ENCODE assay signal across 8 mouse cellular contexts in the genomic region with DNA sequence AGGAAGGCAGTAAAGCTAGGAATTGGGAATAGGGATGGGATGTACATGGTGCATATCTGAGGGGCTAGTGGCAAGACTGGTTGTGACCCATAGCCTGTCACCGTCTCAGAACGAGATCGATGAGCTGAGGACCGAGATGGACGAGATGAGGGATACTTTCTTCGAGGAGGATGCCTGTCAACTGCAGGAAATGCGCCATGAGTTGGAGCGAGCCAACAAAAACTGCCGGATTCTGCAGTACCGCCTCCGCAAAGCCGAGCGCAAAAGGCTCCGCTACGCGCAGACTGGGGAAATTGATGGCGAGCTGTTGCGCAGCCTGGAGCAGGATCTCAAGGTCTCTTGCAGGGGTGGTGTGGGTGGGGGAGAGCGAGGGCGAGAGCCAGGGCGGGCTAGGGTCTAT. TPM values are rescaled to one million over a fixed set of nuclear protein-coding genes. Genes with fewer than 3 reads are reported as not detected.
DNase-seq lines count a peak whose midpoint lies in the region; ATAC-seq lines count a peak whose summit lies in the region.

No protein-coding gene starts in this region.

- H3K4me2 ChIP-seq in embryonic facial prominence, embryonic 12.5 days (replicated peaks): peak overlapping the region; percentile 92
- H3K4me2 ChIP-seq in intestine, embryonic 16.5 days (ENCODE audit: low read depth, low read length): no peak overlapping the region
- H3K4me2 ChIP-seq in midbrain, embryonic 12.5 days (replicated peaks): peak overlapping the region; percentile 82

- H3K27me3 ChIP-seq in embryonic facial prominence, embryonic 12.5 days: peaks cover 56% of the 10 kb centered on the region
- H3K27me3 ChIP-seq in intestine, embryonic 16.5 days (replicated peaks; ENCODE audit: control insufficient read depth, insufficient read depth, low read length): peaks cover 26% of the 10 kb centered on the region
- H3K27me3 ChIP-seq in midbrain, embryonic 12.5 days: no peaks in the 10 kb centered on the region

- no peak overlapping the region for H3K9ac ChIP-seq in embryonic facial prominence, embryonic 12.5 days
- no peak overlapping the region for H3K9ac ChIP-seq in intestine, embryonic 16.5 days (ENCODE audit: low read depth, low read length)
- peak overlapping the region; percentile 86 for H3K9ac ChIP-seq in midbrain, embryonic 12.5 days (replicated peaks)

- 2% methylated on average over 21 of the region's 21 CpGs for WGBS in embryonic facial prominence, embryonic 12.5 days
- WGBS in intestine, embryonic 16.5 days: 5% methylated on average over 21 of the region's 21 CpGs
- 2% methylated on average over 21 of the region's 21 CpGs for WGBS in midbrain, embryonic 12.5 days

- no peak overlapping the region for H3K27ac ChIP-seq in embryonic facial prominence, embryonic 12.5 days
- H3K27ac ChIP-seq in intestine, embryonic 16.5 days (ENCODE audit: low read length): no peak overlapping the region
- H3K27ac ChIP-seq in midbrain, embryonic 12.5 days (replicated peaks): peak overlapping the region; percentile 96

- peaks cover 9% of the 10 kb centered on the region; the same call in 1 of the 2 replicates for H3K4me1 ChIP-seq in embryonic facial prominence, embryonic 12.5 days
- H3K4me1 ChIP-seq in intestine, embryonic 16.5 days (ENCODE audit: control insufficient read depth, insufficient read depth, low read length): peaks cover 14% of the 10 kb centered on the region
- H3K4me1 ChIP-seq in midbrain, embryonic 12.5 days: peaks cover 29% of the 10 kb centered on the region

- H3K4me3 ChIP-seq in embryonic facial prominence, embryonic 12.5 days: peak overlapping the region; percentile 58
- H3K4me3 ChIP-seq in intestine, embryonic 16.5 days (ENCODE audit: low read length): peak overlapping the region; percentile 59; the same call in 1 of the 2 replicates
- peak overlapping the region; percentile 77 for H3K4me3 ChIP-seq in midbrain, embryonic 12.5 days

- no peaks in the 10 kb centered on the region for H3K9me3 ChIP-seq in embryonic facial prominence, embryonic 12.5 days
- H3K9me3 ChIP-seq in intestine, embryonic 16.5 days (ENCODE audit: control insufficient read depth, low read length): no peaks in the 10 kb centered on the region
- no peaks in the 10 kb centered on the region for H3K9me3 ChIP-seq in midbrain, embryonic 12.5 days

- no peak for ATAC-seq in embryonic facial prominence, embryonic 12.5 days (ENCODE audit: insufficient number of reproducible peaks, insufficient read depth, low FRiP score, low TSS enrichment)
- ATAC-seq in intestine, embryonic 16.5 days: no peak
- no peak for ATAC-seq in midbrain, embryonic 12.5 days (ENCODE audit: low FRiP score, low read depth)
- ATAC-seq in activated CD4-positive, CD25-positive, alpha-beta regulatory T cell, adult 4 months: no peak

- peak; percentile 34 for DNase-seq in testis, postnatal 10 days (ENCODE audit: low spot score)
- DNase-seq in testis, postnatal 14 days (ENCODE audit: low spot score): no peak
- DNase-seq in ovary, postnatal 14 days (ENCODE audit: low spot score): no peak
- DNase-seq in natural killer cell, adult 2 months (ENCODE audit: low spot score in 2 of 2): no peak

- H3K36me3 ChIP-seq in embryonic facial prominence, embryonic 12.5 days: no peaks in the 10 kb centered on the region
- no peaks in the 10 kb centered on the region for H3K36me3 ChIP-seq in intestine, embryonic 16.5 days (ENCODE audit: control insufficient read depth, insufficient read depth, low read length)
- H3K36me3 ChIP-seq in midbrain, embryonic 12.5 days: peaks cover 15% of the 10 kb centered on the region

RNA-seq across cellular contexts. Expression of a gene that starts 4.4 kb away (rescaled TPM):
- 7.7 and 10.2 TPM in 2 replicates for polyA plus RNA-seq in embryonic facial prominence, embryonic 12.5 days (2016; fragmentation: Nextera tagmentation; extraction: Ambion mirVana)
- 2.3 and 3.0 TPM in 2 replicates for polyA plus RNA-seq in intestine, embryonic 16.5 days (2015; fragmentation: Nextera tagmentation; extraction: Ambion mirVana)
- polyA plus RNA-seq in midbrain, embryonic 12.5 days (2016; fragmentation: Nextera tagmentation; extraction: Ambion mirVana): 72.7 and 86.7 TPM in 2 replicates
- polyA plus RNA-seq in activated CD4-positive, CD25-positive, alpha-beta regulatory T cell, adult 4 months (2017; shearing (Covaris generic)): not detected

RNA-seq across cellular contexts. Expression of a gene that starts 50.7 kb away (rescaled TPM):
- 0.61 and 2.0 TPM in 2 replicates for polyA plus RNA-seq in embryonic facial prominence, embryonic 12.5 days (2016; fragmentation: Nextera tagmentation; extraction: Ambion mirVana)
- 0.61 and 0.69 TPM in 2 replicates for polyA plus RNA-seq in intestine, embryonic 16.5 days (2015; fragmentation: Nextera tagmentation; extraction: Ambion mirVana)
- 5.2 and 7.4 TPM in 2 replicates for polyA plus RNA-seq in midbrain, embryonic 12.5 days (2016; fragmentation: Nextera tagmentation; extraction: Ambion mirVana)
- polyA plus RNA-seq in activated CD4-positive, CD25-positive, alpha-beta regulatory T cell, adult 4 months (2017; shearing (Covaris generic)): not detected
